Mouse (Mus musculus) kidney, embryonic 16.5 days (tissue): ENCODE measurements around the gene Adgrf3. TPM values are rescaled to one million over a fixed set of nuclear protein-coding genes. Genes with fewer than 3 reads are reported as not detected.

ENCODE experiments used
- ATAC-seq: fragments of 200-750 bp; cut with Nextera tagmentation; 2 replicates; pipeline ENCODE4 v1.8.0; 2017; ENCODE audit warnings: moderate TSS enrichment; ENCODE audit not compliant: low FRiP score, low TSS enrichment
- H3K27ac ChIP-seq: fragments of 300-500 bp; sonication (generic); 2 replicates; pipeline ENCODE4 v1.5.1; 2014; ENCODE audit warnings: low read length
- H3K27me3 ChIP-seq: fragments of 300-500 bp; sonication (generic); 2 replicates; pipeline ENCODE4 v1.6.1; 2014; ENCODE audit warnings: low read length, control low read depth, mixed read lengths; ENCODE audit not compliant: insufficient read depth
- H3K36me3 ChIP-seq: fragments of 300-500 bp; sonication (generic); 2 replicates; pipeline ENCODE4 v1.6.1; 2014; ENCODE audit warnings: low read length, control low read depth, mixed read lengths; ENCODE audit not compliant: insufficient read depth
- H3K4me1 ChIP-seq: fragments of 300-500 bp; sonication (generic); 2 replicates; pipeline ENCODE4 v1.6.1; 2014; ENCODE audit warnings: low read length, control low read depth, mixed read lengths; ENCODE audit not compliant: insufficient read depth
- H3K4me2 ChIP-seq: fragments of 300-500 bp; sonication (generic); replicated peaks from 2 replicates; pipeline ENCODE4 v1.6.1; 2014; ENCODE audit warnings: low read depth, low read length
- H3K4me3 ChIP-seq: fragments of 300-500 bp; sonication (generic); 2 replicates; pipeline ENCODE4 v1.5.1; 2014; ENCODE audit warnings: mild to moderate bottlenecking, low read length
- H3K9ac ChIP-seq: fragments of 300-500 bp; sonication (generic); replicated peaks from 2 replicates; pipeline ENCODE4 v1.6.1; 2014; ENCODE audit warnings: low read length
- H3K9me3 ChIP-seq: fragments of 300-500 bp; sonication (generic); 2 replicates; pipeline ENCODE4 v1.6.1; 2016; ENCODE audit warnings: low read length, control low read depth
- WGBS: fragments of 180-500 bp; shearing (Covaris S2); extraction: QIAGEN DNeasy Blood & Tissue Kit; methylation state at CpG from one replicate; pipeline ENCODE4 v1.1.7; 2014; 5-methylcytosine and 5-hydroxymethylcytosine counted together
- polyA plus RNA-seq: library from polyadenylated mRNA; unstranded; fragments of >200 nt; fragmentation: Nextera tagmentation; extraction: Ambion mirVana; gene quantifications from 2 replicates; pipeline ENCODE4 v1.2.1, GENCODE M21; 2015

Gene Adgrf3
- 0.15 and 0.40 TPM in 2 replicates for polyA plus RNA-seq

GRCm38 (mm10) chr5:30205493-30205892 is at the start of gene Adgrf3:
TSS of gene Adgrf3 (minus strand) at chr5:30205722.
- Histone ChIP-seq H3K4me2 (no peak within 1 kb of the TSS), H3K4me3 (no peak within 1 kb of the TSS), H3K36me3 (no peaks in the 10 kb centered on the region), H3K27ac (no peak within 1 kb of the TSS), H3K9me3 (no peaks in the 10 kb centered on the region), H3K4me1 (no peaks in the 10 kb centered on the region; the same call in 1 of the 2 replicates), H3K9ac (no peak within 1 kb of the TSS), H3K27me3 (no peaks in the 10 kb centered on the region)
- WGBS = 13% methylated on average over 5 of the region's 5 CpGs
- ATAC-seq = no peak

GRCm38 (mm10) chr5:30247666-30248065 is 42.1 kb upstream of the Adgrf3 start:
- no peak overlapping the region for H3K27ac ChIP-seq
- H3K4me3 ChIP-seq = no peak overlapping the region
- no peak overlapping the region for H3K4me2 ChIP-seq
- ATAC-seq = no peak
- no peaks in the 10 kb centered on the region for H3K9me3 ChIP-seq
- 97% methylated on average over 1 of the region's 1 CpGs for WGBS
- H3K9ac ChIP-seq = no peak overlapping the region
- H3K36me3 ChIP-seq = 0 out of 2 replicates have a peak, but pooled peaks cover 7% of the 10 kb centered on the region
- H3K27me3 ChIP-seq = no peaks in the 10 kb centered on the region
- H3K4me1 ChIP-seq = peaks cover 9% of the 10 kb centered on the region

GRCm38 (mm10) chr5:30245861-30246416 is 40.4 kb upstream of the Adgrf3 start:
- Histone ChIP-seq H3K27ac (no peak overlapping the region), H3K4me2 (no peak overlapping the region), H3K4me1 (peaks cover 13% of the 10 kb centered on the region), H3K9me3 (no peaks in the 10 kb centered on the region), H3K4me3 (no peak overlapping the region), H3K27me3 (no peaks in the 10 kb centered on the region), H3K36me3 (0 out of 2 replicates have a peak, but pooled peaks cover 4% of the 10 kb centered on the region), H3K9ac (no peak overlapping the region)
- WGBS = 74% methylated on average over 9 of the region's 9 CpGs
- ATAC-seq = no peak

- no peak overlapping the region for H3K9ac ChIP-seq
- no peak overlapping the region for H3K27ac ChIP-seq
- peaks cover 13% of the 10 kb centered on the region for H3K4me1 ChIP-seq
- H3K4me2 ChIP-seq = no peak overlapping the region
- no peak overlapping the region for H3K4me3 ChIP-seq
- 60% methylated on average over 9 of the region's 9 CpGs for WGBS
- H3K27me3 ChIP-seq = no peaks in the 10 kb centered on the region
- no peaks in the 10 kb centered on the region for H3K9me3 ChIP-seq
- no peak for ATAC-seq
- H3K36me3 ChIP-seq = no peaks in the 10 kb centered on the region
These were observed 38.2 kb upstream of the Adgrf3 start for GRCm38 (mm10) chr5:30243741-30244140.

GRCm38 (mm10) chr5:30242410-30242809 is 36.9 kb upstream of the Adgrf3 start:
- no peak overlapping the region for H3K27ac ChIP-seq
- ATAC-seq = no peak

GRCm38 (mm10) chr5:30240552-30240951 is 35.0 kb upstream of the Adgrf3 start:
- ATAC-seq = no peak
- H3K4me1 ChIP-seq = peaks cover 13% of the 10 kb centered on the region

More at GRCm38 (mm10) chr5:30242410-30242809, 36.9 kb upstream of the Adgrf3 start:
- no peak overlapping the region for H3K4me2 ChIP-seq
- no peak overlapping the region for H3K9ac ChIP-seq
- no peaks in the 10 kb centered on the region for H3K27me3 ChIP-seq
- no peak overlapping the region for H3K4me3 ChIP-seq
- H3K4me1 ChIP-seq = peaks cover 13% of the 10 kb centered on the region
- no peaks in the 10 kb centered on the region for H3K36me3 ChIP-seq
- 10% methylated on average over 1 of the region's 1 CpGs for WGBS
- H3K9me3 ChIP-seq = no peaks in the 10 kb centered on the region

GRCm38 (mm10) chr5:30238533-30238932 is 33.0 kb upstream of the Adgrf3 start:
- no peak overlapping the region for H3K4me3 ChIP-seq
- H3K27ac ChIP-seq = no peak overlapping the region
- H3K9ac ChIP-seq = no peak overlapping the region
- ATAC-seq = no peak
- H3K9me3 ChIP-seq = no peaks in the 10 kb centered on the region
- H3K4me1 ChIP-seq = peaks cover 15% of the 10 kb centered on the region
- 87% methylated on average over 5 of the region's 5 CpGs for WGBS
- no peaks in the 10 kb centered on the region for H3K27me3 ChIP-seq
- no peaks in the 10 kb centered on the region for H3K36me3 ChIP-seq
- H3K4me2 ChIP-seq = no peak overlapping the region

More at GRCm38 (mm10) chr5:30240552-30240951, 35.0 kb upstream of the Adgrf3 start:
- WGBS = 86% methylated on average over 7 of the region's 7 CpGs
- Histone ChIP-seq H3K27me3 (no peaks in the 10 kb centered on the region), H3K4me2 (no peak overlapping the region), H3K9ac (no peak overlapping the region), H3K9me3 (no peaks in the 10 kb centered on the region), H3K36me3 (no peaks in the 10 kb centered on the region), H3K27ac (no peak overlapping the region), H3K4me3 (no peak overlapping the region)

GRCm38 (mm10) chr5:30235641-30236126 is 30.2 kb upstream of the Adgrf3 start:
- ATAC-seq = no peak

GRCm38 (mm10) chr5:30233979-30234378 is 28.5 kb upstream of the Adgrf3 start:
- Histone ChIP-seq H3K4me2 (peak overlapping the region; percentile 80), H3K27ac (no peak overlapping the region), H3K27me3 (no peaks in the 10 kb centered on the region), H3K4me3 (peak overlapping the region; percentile 9; the same call in 1 of the 2 replicates), H3K9me3 (peaks cover 11% of the 10 kb centered on the region), H3K9ac (0 out of 2 replicates have a peak overlapping the region, but pooled peaks have one; percentile 32), H3K4me1 (peaks cover 21% of the 10 kb centered on the region), H3K36me3 (peaks cover 11% of the 10 kb centered on the region; the same call in 1 of the 2 replicates)
- WGBS = 54% methylated on average over 8 of the region's 8 CpGs
- no peak for ATAC-seq

More at GRCm38 (mm10) chr5:30235641-30236126, 30.2 kb upstream of the Adgrf3 start:
- Histone ChIP-seq H3K9me3 (peaks cover 3% of the 10 kb centered on the region; the same call in 1 of the 2 replicates), H3K9ac (no peak overlapping the region), H3K4me2 (no peak overlapping the region), H3K27ac (no peak overlapping the region), H3K4me1 (peaks cover 21% of the 10 kb centered on the region), H3K4me3 (no peak overlapping the region), H3K27me3 (no peaks in the 10 kb centered on the region), H3K36me3 (peaks cover 3% of the 10 kb centered on the region; the same call in 1 of the 2 replicates)
- WGBS = 75% methylated on average over 2 of the region's 2 CpGs

GRCm38 (mm10) chr5:30233042-30233441 is 27.5 kb upstream of the Adgrf3 start:
- Histone ChIP-seq H3K9me3 (peaks cover 11% of the 10 kb centered on the region), H3K27ac (peak overlapping the region; percentile 86), H3K27me3 (no peaks in the 10 kb centered on the region), H3K4me2 (peak overlapping the region; percentile 80), H3K4me1 (peaks cover 21% of the 10 kb centered on the region), H3K9ac (peak overlapping the region; percentile 82), H3K36me3 (peaks cover 11% of the 10 kb centered on the region; the same call in 1 of the 2 replicates), H3K4me3 (peak overlapping the region; percentile 86)
- 2% methylated on average over 15 of the region's 15 CpGs for WGBS
- ATAC-seq = no peak
